Mouse (Mus musculus): ENCODE results near the gene Cdh3.

DNA sequence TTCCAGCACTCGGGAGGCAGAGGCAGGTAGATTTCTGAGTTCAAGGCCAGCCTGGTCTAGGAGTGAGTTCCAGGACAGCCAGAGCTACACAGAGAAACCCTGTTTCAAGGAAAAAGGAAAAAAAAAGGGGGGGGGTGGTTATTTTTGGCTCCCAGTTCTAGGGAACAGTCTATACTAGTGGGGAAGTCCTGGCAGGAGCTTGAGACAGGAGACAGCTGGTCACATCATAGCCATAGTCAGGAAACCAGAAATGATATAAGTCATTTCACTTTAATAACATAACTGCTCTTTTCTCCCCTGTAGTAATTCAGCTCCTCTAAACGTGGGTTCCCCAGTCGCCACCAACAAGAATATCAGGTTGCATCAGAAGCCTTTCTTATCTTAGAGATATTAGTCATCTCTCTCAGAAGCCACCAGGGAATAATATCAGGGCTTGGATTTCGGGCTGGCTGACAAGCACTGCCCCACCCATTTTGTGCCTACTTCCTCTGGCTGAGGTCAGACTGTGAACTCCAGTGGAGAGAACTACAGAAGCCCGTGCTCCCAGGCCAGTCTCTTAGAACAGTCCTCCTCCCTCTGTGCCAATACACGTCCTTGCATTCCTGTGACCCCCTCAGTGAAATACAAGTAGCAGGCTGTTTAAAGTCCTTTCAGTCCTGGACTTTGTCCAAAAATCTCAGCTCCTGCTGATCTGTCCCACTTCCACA, 66.3 kb downstream of the Cdh3 start:
- TF ChIP-seq CTCF (conservative IDR thresholded peaks at IDR 0.05; ENCODE audit: low read length) (no peak), POU5F1 (IDR thresholded peaks at IDR 0.05; ENCODE audit: borderline replicate concordance, low read length) (no peak), NANOG (IDR thresholded peaks at IDR 0.05; ENCODE audit: borderline replicate concordance, low read length) (no peak)
